Mouse (Mus musculus) midbrain, embryonic 14.5 days (tissue): ENCODE results near the gene Oser1. TPM values are rescaled to one million over a fixed set of nuclear protein-coding genes. Genes with fewer than 3 reads are reported as not detected.

Experiments
- ATAC-seq: fragments of 200-750 bp; cut with Nextera tagmentation; 2 replicates; pipeline ENCODE4 v1.8.0; 2017; ENCODE audit warnings: moderate number of reproducible peaks, moderate library complexity; ENCODE audit not compliant: low FRiP score, low TSS enrichment
- DNase-seq: peaks from one replicate; pipeline ENCODE4 v3.0.0-alpha.2; 2015
- H3K27ac ChIP-seq: fragments of 300-500 bp; sonication (generic); replicated peaks from 2 replicates; pipeline ENCODE4 v1.5.1; 2014; ENCODE audit warnings: mild to moderate bottlenecking, low read depth, low read length, moderate library complexity
- H3K27me3 ChIP-seq: fragments of 300-500 bp; sonication (generic); 2 replicates; pipeline ENCODE4 v1.6.1; 2014; ENCODE audit warnings: low read length, control low read depth, mixed read lengths; ENCODE audit not compliant: control insufficient read depth, insufficient read depth
- H3K36me3 ChIP-seq: fragments of 300-500 bp; sonication (generic); 2 replicates; pipeline ENCODE4 v1.6.1; 2014; ENCODE audit warnings: low read length, control low read depth; ENCODE audit not compliant: control insufficient read depth, insufficient read depth
- H3K4me1 ChIP-seq: fragments of 300-500 bp; sonication (generic); 2 replicates; pipeline ENCODE4 v1.6.1; 2014; ENCODE audit warnings: mild to moderate bottlenecking, antibody characterized with exemption, low read length, control low read depth; ENCODE audit not compliant: control insufficient read depth, insufficient read depth
- H3K4me2 ChIP-seq: fragments of 300-500 bp; sonication (generic); 2 replicates; pipeline ENCODE4 v1.6.1; 2014; ENCODE audit warnings: mild to moderate bottlenecking, low read length, moderate library complexity
- H3K4me3 ChIP-seq: fragments of 300-500 bp; sonication (generic); replicated peaks from 2 replicates; pipeline ENCODE4 v1.5.1; 2014; ENCODE audit warnings: low read depth, low read length
- H3K9ac ChIP-seq: fragments of 300-500 bp; sonication (generic); replicated peaks from 2 replicates; pipeline ENCODE4 v1.6.1; 2014; ENCODE audit warnings: mild to moderate bottlenecking, low read length, moderate library complexity
- H3K9me3 ChIP-seq: fragments of 300-500 bp; sonication (generic); 2 replicates; pipeline ENCODE4 v1.6.1; 2016; ENCODE audit warnings: low read length, control low read depth, mixed read lengths; ENCODE audit not compliant: control insufficient read depth
- WGBS: fragments of 180-500 bp; shearing (Covaris S2); extraction: QIAGEN DNeasy Blood & Tissue Kit; methylation state at CpG from one replicate; pipeline ENCODE4 v1.1.7; 2014; 5-methylcytosine and 5-hydroxymethylcytosine counted together
- polyA plus RNA-seq: library from polyadenylated mRNA; unstranded; fragments of >200 nt; fragmentation: Nextera tagmentation; extraction: Ambion mirVana; gene quantifications from 2 replicates; pipeline ENCODE4 v1.2.1, GENCODE M21; 2014

Oser1 gene
- polyA plus RNA-seq, 1 experiment from 2014 or later = 84.3 TPM

DNA sequence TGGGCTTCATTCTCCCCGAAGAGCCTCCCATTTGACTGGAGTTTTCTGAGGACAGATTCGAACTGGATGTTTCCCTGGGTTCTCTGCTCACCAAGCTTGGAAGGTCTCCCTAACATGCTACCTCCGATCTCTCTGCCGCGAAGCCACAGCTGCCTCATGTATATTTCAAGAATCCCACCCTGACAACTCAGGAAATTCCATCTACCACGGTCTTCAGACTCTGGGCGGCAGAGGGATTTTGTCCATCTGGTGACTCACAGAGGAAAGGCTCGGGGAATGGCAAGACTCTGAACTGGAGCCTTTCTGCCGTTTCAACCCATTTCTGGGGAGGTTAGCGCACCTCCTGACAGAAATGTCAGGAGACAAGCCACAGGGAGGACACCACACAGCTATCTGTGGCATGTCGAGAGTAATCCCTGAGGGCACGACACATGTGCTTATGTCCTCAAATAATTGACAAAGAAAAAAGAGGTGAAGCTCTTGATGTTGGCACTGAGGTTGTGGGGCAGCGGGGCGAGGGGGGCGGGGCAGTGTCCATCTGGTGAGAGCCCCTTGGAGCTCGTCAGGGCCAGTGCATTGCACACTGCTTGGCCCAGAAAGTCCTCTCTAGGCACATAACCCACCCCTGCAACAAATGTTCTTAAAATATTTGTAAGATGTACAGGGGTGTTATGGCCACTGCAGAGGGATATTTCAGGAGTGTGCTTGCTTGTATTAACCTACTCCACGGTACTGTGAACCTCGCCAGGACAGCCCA, 59.5 kb downstream of the Oser1 start:
- H3K4me1 ChIP-seq = no peaks in the 10 kb centered on the region
- no peak overlapping the region for H3K9ac ChIP-seq
- no peaks in the 10 kb centered on the region for H3K36me3 ChIP-seq
- no peaks in the 10 kb centered on the region for H3K9me3 ChIP-seq
- no peak overlapping the region for H3K27ac ChIP-seq
- no peak overlapping the region for H3K4me2 ChIP-seq
- no peak overlapping the region for H3K4me3 ChIP-seq
- DNase-seq = no peak
- 68% methylated on average over 18 of the region's 18 CpGs for WGBS
- ATAC-seq = no peak
- no peaks in the 10 kb centered on the region for H3K27me3 ChIP-seq

GRCm38 (mm10) chr2:163362940-163363921, 61.3 kb downstream of the Oser1 start:
- no peak overlapping the region for H3K9ac ChIP-seq
- 80% methylated on average over 12 of the region's 12 CpGs for WGBS
- no peak for DNase-seq
- no peak overlapping the region for H3K4me2 ChIP-seq
- no peaks in the 10 kb centered on the region for H3K27me3 ChIP-seq
- no peak overlapping the region for H3K27ac ChIP-seq
- H3K9me3 ChIP-seq = no peaks in the 10 kb centered on the region
- H3K36me3 ChIP-seq = no peaks in the 10 kb centered on the region
- ATAC-seq = no peak
- no peak overlapping the region for H3K4me3 ChIP-seq
- no peaks in the 10 kb centered on the region for H3K4me1 ChIP-seq

- ATAC-seq (no peak), DNase-seq (no peak)
- Histone ChIP-seq H3K4me3 (no peak overlapping the region), H3K4me2 (no peak overlapping the region), H3K36me3 (no peaks in the 10 kb centered on the region), H3K9me3 (no peaks in the 10 kb centered on the region), H3K9ac (no peak overlapping the region), H3K4me1 (no peaks in the 10 kb centered on the region), H3K27me3 (no peaks in the 10 kb centered on the region), H3K27ac (no peak overlapping the region)
- 84% methylated on average over 16 of the region's 16 CpGs for WGBS
Observed at GRCm38 (mm10) chr2:163360858-163361623, 63.5 kb downstream of the Oser1 start.

DNA sequence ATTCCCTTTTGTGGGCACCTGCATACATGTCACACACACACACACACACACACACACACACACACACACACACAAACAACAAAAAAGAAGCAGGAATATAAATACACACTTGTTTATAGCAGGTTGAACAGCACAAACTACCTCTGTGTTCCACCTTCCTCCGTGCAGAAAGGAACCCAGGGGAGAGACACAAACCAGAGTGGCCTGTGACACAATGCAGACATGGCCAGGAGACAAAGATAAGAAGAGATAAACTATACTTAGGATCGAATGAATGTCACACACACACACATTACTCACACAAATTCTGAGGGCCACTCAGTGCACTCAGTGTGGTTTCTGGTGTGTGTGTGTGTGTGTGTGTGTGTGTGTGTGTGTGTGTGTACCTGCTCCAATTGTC, 65.2 kb downstream of the Oser1 start:
- no peaks in the 10 kb centered on the region for H3K4me1 ChIP-seq
- ATAC-seq (no peak), DNase-seq (no peak)
- H3K27ac ChIP-seq = no peak overlapping the region
- 81% methylated on average over 2 of the region's 2 CpGs for WGBS
- H3K4me2 ChIP-seq = no peak overlapping the region
- no peak overlapping the region for H3K9ac ChIP-seq
- no peaks in the 10 kb centered on the region for H3K9me3 ChIP-seq
- H3K36me3 ChIP-seq = no peaks in the 10 kb centered on the region
- H3K4me3 ChIP-seq = no peak overlapping the region
- no peaks in the 10 kb centered on the region for H3K27me3 ChIP-seq

DNA sequence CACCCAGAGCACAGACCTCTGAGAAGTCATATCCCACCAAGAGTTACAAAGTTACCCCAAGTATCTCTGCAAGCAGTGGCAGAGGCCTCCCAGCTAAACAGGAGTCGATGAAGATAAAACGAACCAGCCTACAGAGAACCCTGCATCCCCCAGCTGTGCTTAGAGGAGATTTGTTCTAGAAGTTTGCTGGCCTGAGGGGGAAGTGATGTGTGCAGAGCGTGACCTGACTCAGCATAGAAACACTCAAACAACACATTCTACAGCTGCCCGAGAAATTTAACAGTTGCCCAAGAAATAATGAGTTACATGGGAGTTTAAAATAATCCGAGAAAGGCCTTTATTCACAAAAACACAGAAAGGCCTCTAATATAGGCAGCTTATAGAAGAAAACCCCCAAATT, 65.8 kb downstream of the Oser1 start:
- Histone ChIP-seq H3K27ac (no peak overlapping the region), H3K9me3 (no peaks in the 10 kb centered on the region), H3K4me3 (no peak overlapping the region), H3K4me1 (no peaks in the 10 kb centered on the region), H3K36me3 (no peaks in the 10 kb centered on the region), H3K9ac (no peak overlapping the region), H3K27me3 (no peaks in the 10 kb centered on the region), H3K4me2 (no peak overlapping the region)
- DNase-seq = no peak
- ATAC-seq = no peak
- 82% methylated on average over 5 of the region's 5 CpGs for WGBS

DNA sequence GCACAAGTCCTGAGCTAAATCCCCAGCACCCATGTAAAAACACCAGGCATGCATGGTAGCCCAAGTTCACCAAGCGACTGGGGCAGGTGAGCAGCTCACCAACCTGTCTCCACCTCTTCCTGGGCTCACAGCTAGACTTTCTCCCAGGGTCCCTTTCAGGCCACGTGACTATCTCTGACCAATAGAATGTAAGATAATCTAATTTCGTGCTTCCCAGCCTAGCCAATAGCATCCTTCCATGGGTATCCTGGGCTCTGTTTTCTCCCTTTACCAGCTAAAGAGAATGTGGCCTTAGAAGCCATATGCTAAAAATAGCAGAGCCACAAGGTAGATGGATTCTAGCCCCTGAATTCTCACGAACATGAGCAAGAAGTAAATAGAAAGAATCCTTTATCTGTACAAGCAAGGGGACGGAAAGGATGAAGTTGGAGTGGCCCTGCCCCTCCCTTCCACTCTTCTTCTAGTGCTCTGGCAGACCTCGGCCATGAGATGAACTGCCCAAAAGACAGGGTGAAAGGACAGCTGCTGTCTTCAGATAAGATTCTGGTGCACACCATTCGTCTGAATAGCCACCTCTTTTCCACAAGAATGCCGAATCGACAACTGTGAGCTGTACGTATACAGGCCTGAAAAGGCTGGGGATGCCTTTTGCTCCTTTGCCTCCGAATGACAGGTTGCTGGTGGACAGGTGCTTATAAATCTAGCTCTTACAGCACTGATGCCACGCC, 68.2 kb downstream of the Oser1 start:
- DNase-seq (no peak), ATAC-seq (no peak)
- Histone ChIP-seq H3K9ac (no peak overlapping the region), H3K27ac (no peak overlapping the region), H3K27me3 (no peaks in the 10 kb centered on the region), H3K4me1 (no peaks in the 10 kb centered on the region), H3K4me3 (no peak overlapping the region), H3K36me3 (no peaks in the 10 kb centered on the region), H3K4me2 (no peak overlapping the region), H3K9me3 (no peaks in the 10 kb centered on the region)
- WGBS = 87% methylated on average over 12 of the region's 12 CpGs
